8 mouse cellular contexts compared by ENCODE assay signal in the genomic region with DNA sequence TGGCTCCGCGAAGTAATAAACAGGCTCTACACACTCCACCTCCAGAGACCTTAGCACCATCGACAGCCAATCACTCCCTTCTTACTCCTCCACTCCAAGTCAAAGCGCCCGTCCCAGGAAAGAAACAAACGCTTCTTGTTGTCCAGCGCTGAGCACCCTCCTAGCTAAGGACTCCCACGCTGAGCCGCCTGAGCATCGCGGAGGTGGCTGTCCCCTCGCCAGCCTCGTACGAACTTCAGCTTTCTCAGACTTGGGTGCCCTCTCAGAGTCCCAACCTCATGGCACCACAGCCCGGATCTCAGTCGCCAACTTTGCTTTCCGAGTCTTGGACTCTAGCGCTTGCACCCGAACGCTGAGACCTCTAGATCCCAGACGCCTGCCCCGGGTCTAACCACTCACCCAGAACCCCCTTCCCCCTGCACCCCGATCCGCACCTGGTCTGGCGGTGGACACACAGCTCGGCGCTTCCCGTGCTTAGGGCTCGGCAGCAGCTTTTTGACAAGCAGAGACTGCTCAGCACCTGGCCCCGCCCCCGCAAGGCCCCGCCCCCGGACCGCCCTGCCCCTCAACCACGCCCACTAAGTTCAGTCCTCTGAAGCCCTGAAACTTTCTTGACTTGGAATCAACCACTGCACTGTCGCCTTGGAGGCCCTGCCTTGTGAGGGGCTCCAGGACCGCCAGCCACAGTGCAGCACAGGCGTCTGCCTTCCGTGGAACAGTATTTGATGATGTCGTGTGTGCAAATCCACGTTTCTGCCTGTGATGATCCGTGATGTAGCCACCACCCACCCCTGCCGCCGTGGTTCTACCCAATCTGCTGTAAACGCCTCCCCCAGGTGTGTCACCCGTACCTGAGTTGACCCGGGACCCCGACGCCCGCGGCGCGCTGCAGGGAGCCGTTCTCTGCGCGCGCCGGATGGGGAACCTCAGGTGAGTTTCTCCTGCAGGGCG. TPM values are rescaled to one million over a fixed set of nuclear protein-coding genes. Genes with fewer than 3 reads are reported as not detected.
A peak's percentile ranks its signal among the peaks of the same experiment; 100 is the strongest.
DNase-seq lines count a peak whose midpoint lies in the region; ATAC-seq and TF ChIP-seq lines count a peak whose summit lies in the region.

No protein-coding gene starts in this region.

- peak; percentile 35; the same call in 1 of the 2 replicates for ATAC-seq in forebrain, embryonic 15.5 days (replicated peaks)
- ATAC-seq in hindbrain, embryonic 15.5 days (ENCODE audit: low FRiP score, low read depth) = peak; percentile 54; the same call in 1 of the 2 replicates
- ATAC-seq in liver, embryonic 13.5 days (ENCODE audit: low read depth) = peak; percentile 84

- peak overlapping the region; percentile 55; the same call in 1 of the 2 replicates for H3K9ac ChIP-seq in ES-E14 (ENCODE audit: insufficient read depth, low read depth, low read length, poor library complexity, severe bottlenecking)
- H3K9ac ChIP-seq in forebrain, embryonic 15.5 days (replicated peaks) = no peak overlapping the region
- peak overlapping the region; percentile 24; the same call in 1 of the 2 replicates for H3K9ac ChIP-seq in hindbrain, embryonic 15.5 days
- peak overlapping the region; percentile 22 for H3K9ac ChIP-seq in liver, embryonic 13.5 days

- H3K4me2 ChIP-seq in forebrain, embryonic 15.5 days (replicated peaks) = peak overlapping the region; percentile 52
- H3K4me2 ChIP-seq in hindbrain, embryonic 15.5 days = peak overlapping the region; percentile 79
- peak overlapping the region; percentile 82 for H3K4me2 ChIP-seq in liver, embryonic 13.5 days

- H3K4me1 ChIP-seq in ES-E14 (ENCODE audit: control insufficient read depth in 2 of 2, insufficient read depth in 2 of 2, low read length in 2 of 2, poor library complexity in 1 of 2) = no peaks in the 10 kb centered on the region; a peak in 1 of 4 replicates
- H3K4me1 ChIP-seq in forebrain, embryonic 15.5 days = peaks cover 13% of the 10 kb centered on the region
- H3K4me1 ChIP-seq in hindbrain, embryonic 15.5 days (replicated peaks) = peaks cover 16% of the 10 kb centered on the region
- H3K4me1 ChIP-seq in liver, embryonic 13.5 days (replicated peaks) = peaks cover 22% of the 10 kb centered on the region

- WGBS in forebrain, embryonic 15.5 days = under 1% methylated on average over 59 of the region's 59 CpGs
- WGBS in hindbrain, embryonic 15.5 days = 1% methylated on average over 59 of the region's 59 CpGs
- 2% methylated on average over 59 of the region's 59 CpGs for WGBS in liver, embryonic 13.5 days (ENCODE audit: insufficient replicate concordance)

- no peak overlapping the region for H3K27ac ChIP-seq in ES-E14 (ENCODE audit: insufficient read depth, low read depth, low read length, poor library complexity, severe bottlenecking)
- no peak overlapping the region for H3K27ac ChIP-seq in forebrain, embryonic 15.5 days (replicated peaks)
- H3K27ac ChIP-seq in hindbrain, embryonic 15.5 days (replicated peaks) = no peak overlapping the region
- no peak overlapping the region for H3K27ac ChIP-seq in liver, embryonic 13.5 days

- in situ Hi-C loops in ES-E14 (cut with MboI; ENCODE audit: low sequenced_read_pairs in 2 of 2, unreplicated experiment in 2 of 2) = no loop called here

- H3K27me3 ChIP-seq in forebrain, embryonic 15.5 days = peaks cover 31% of the 10 kb centered on the region; the same call in 1 of the 2 replicates
- H3K27me3 ChIP-seq in hindbrain, embryonic 15.5 days = peaks cover 25% of the 10 kb centered on the region
- H3K27me3 ChIP-seq in liver, embryonic 13.5 days = peaks cover 66% of the 10 kb centered on the region

- peak; percentile 60 for DNase-seq in ES-E14 (ENCODE audit: low read depth, low spot score)
- DNase-seq in adrenal gland, postnatal 4 days (ENCODE audit: low spot score in 2 of 2) = peak; percentile 18 to 39
- DNase-seq in liver, embryonic 13.5 days = peak; percentile 16
- DNase-seq in natural killer cell, adult 2 months (ENCODE audit: low spot score in 2 of 2) = peak; percentile 41 to 53
- DNase-seq in thymus, adult 18-20 months = peak; percentile 43 to 57
- DNase-seq in frontal cortex, postnatal 36 days (ENCODE audit: low spot score in 2 of 2) = no peak

- H3K4me3 ChIP-seq in ES-E14 (ENCODE audit: insufficient read depth in 1 of 2, low read depth in 1 of 2, low read length in 2 of 2, poor library complexity in 1 of 2, severe bottlenecking in 1 of 2) = peak overlapping the region; percentile 70 to 77
- H3K4me3 ChIP-seq in forebrain, embryonic 15.5 days = peak overlapping the region; percentile 36
- H3K4me3 ChIP-seq in hindbrain, embryonic 15.5 days = peak overlapping the region; percentile 38
- H3K4me3 ChIP-seq in liver, embryonic 13.5 days (replicated peaks) = peak overlapping the region; percentile 56

- H3K36me3 ChIP-seq in ES-E14 (ENCODE audit: control insufficient read depth, insufficient read depth, low read length, poor library complexity, severe bottlenecking) = no peaks in the 10 kb centered on the region
- no peaks in the 10 kb centered on the region for H3K36me3 ChIP-seq in forebrain, embryonic 15.5 days
- no peaks in the 10 kb centered on the region for H3K36me3 ChIP-seq in hindbrain, embryonic 15.5 days
- H3K36me3 ChIP-seq in liver, embryonic 13.5 days = no peaks in the 10 kb centered on the region

- no peaks in the 10 kb centered on the region for H3K9me3 ChIP-seq in ES-E14 (ENCODE audit: control insufficient read depth, insufficient read depth, low read depth, low read length)
- H3K9me3 ChIP-seq in forebrain, embryonic 15.5 days = no peaks in the 10 kb centered on the region
- no peaks in the 10 kb centered on the region for H3K9me3 ChIP-seq in hindbrain, embryonic 15.5 days
- no peaks in the 10 kb centered on the region for H3K9me3 ChIP-seq in liver, embryonic 13.5 days (replicated peaks)

TF ChIP-seq in ES-E14, 5 proteins besides CTCF, POLR2A, EP300 and RAD21:
- no peak for TF ChIP-seq ZC3H11A (IDR thresholded peaks at IDR 0.05; ENCODE audit: borderline replicate concordance, low read depth, low read length)
- no peak for TF ChIP-seq ZNF384 (IDR thresholded peaks at IDR 0.05; ENCODE audit: low read depth, low read length)
- TF ChIP-seq HCFC1 (IDR thresholded peaks at IDR 0.05; ENCODE audit: borderline replicate concordance, insufficient read depth, low read length) = no peak
- TF ChIP-seq CHD2 (IDR thresholded peaks at IDR 0.05; ENCODE audit: low read depth, low read length) = no peak
- no peak for TF ChIP-seq MAFK (IDR thresholded peaks at IDR 0.05; ENCODE audit: insufficient read depth, low read depth, low read length)

RNA-seq across cellular contexts. Expression of gene Vdr, which starts 2.4 kb away (rescaled TPM):
- 0.11 and 0.22 TPM in 2 replicates for total RNA-seq in ES-E14 (2012; rRNA removed)
- 10 to 100 TPM in 1 of 2 experiments, 1 to 10 TPM in 1; 3.8 to 13.3 TPM for total RNA-seq in adrenal gland, postnatal 4 days (2021)
- 0.08 and 0.09 TPM in 2 replicates for polyA plus RNA-seq in forebrain, embryonic 15.5 days (2015; fragmentation: Nextera tagmentation; extraction: Ambion mirVana)
- 0.09 and 0.32 TPM in 2 replicates for polyA plus RNA-seq in hindbrain, embryonic 15.5 days (2015; fragmentation: Nextera tagmentation; extraction: Ambion mirVana)
- 0.22 and 0.41 TPM in 2 replicates for polyA plus RNA-seq in liver, embryonic 13.5 days (2015; fragmentation: Nextera tagmentation; extraction: Ambion mirVana)

RNA-seq across cellular contexts. Expression of gene Tmem106c, which starts 55.9 kb away (rescaled TPM):
- total RNA-seq in ES-E14 (2012; rRNA removed) = 20.2 TPM in 2 replicates
- 10 to 100 TPM; 69.8 to 70.7 TPM for total RNA-seq in adrenal gland, postnatal 4 days (2021)
- polyA plus RNA-seq in forebrain, embryonic 15.5 days (2015; fragmentation: Nextera tagmentation; extraction: Ambion mirVana) = 60.8 and 66.2 TPM in 2 replicates
- polyA plus RNA-seq in hindbrain, embryonic 15.5 days (2015; fragmentation: Nextera tagmentation; extraction: Ambion mirVana) = 58.3 and 60.5 TPM in 2 replicates
- polyA plus RNA-seq in liver, embryonic 13.5 days (2015; fragmentation: Nextera tagmentation; extraction: Ambion mirVana) = 14.8 and 15.8 TPM in 2 replicates

Comparison
In these comparisons a context has a peak if more than half of its experiments do, and no peak if none do; other contexts are left out.
1. DNase-seq: peak in ES-E14 (single experiment), adrenal gland, postnatal 4 days (2 of 2), liver, embryonic 13.5 days (single experiment), natural killer cell, adult 2 months (2 of 2) and thymus, adult 18-20 months (2 of 2); none in frontal cortex, postnatal 36 days (0 of 2).
2. Peak in every context shown above with its lines, with median percentiles within 50 percentile points of each other: H3K4me3 ChIP-seq, ATAC-seq and H3K4me2 ChIP-seq.